Mouse (Mus musculus): ENCODE data around the gene Pdcd1lg2.

DNA sequence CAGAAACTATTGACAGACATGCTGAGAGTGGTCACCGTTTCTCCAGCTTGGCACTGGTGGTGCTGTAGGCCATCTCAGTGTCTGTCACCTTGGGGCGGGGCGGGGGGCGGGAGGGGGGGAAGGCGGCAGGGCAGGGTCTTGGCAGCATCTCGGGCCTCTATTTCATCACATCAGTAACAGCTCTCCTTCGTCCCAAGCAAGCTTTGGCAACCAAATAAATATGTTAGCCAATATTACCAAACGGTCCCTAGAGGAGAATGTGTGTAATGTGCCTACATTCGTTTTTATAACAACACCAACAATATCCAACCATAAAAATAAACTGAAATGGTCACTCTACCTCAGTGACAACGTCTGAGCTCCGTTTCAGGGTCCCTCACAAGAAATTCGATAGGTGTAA is 40.6 kb upstream of the Pdcd1lg2 start:
- TF ChIP-seq GATA1 (IDR thresholded peaks at IDR 0.05; ENCODE audit: borderline replicate concordance, low read length) = no peak
- TF ChIP-seq FLI1 (IDR thresholded peaks at IDR 0.05; ENCODE audit: low read length) = no peak

Measured in megakaryocyte, embryonic 14.5 days (primary cell).